Mouse (Mus musculus) cerebellum, adult 18-20 months (tissue): Measurements from ENCODE around the gene Mcat.
"Not testable (repeated sequence)": the region's sequence is repeated elsewhere in the genome, so short reads cannot be mapped to it uniquely, and the experiment has no call there.

Source experiments
- DNase-seq, 2 experiments: peaks; one replicate each; pipeline ENCODE4 v3.0.0; 2021

The Mcat gene

GRCm38 (mm10) chr15:83534960-83535889 is 28.4 kb downstream of the Mcat start:
- no peak for DNase-seq

- no peak for DNase-seq
Measured at GRCm38 (mm10) chr15:83532606-83533005, 31.0 kb downstream of the Mcat start.

DNA sequence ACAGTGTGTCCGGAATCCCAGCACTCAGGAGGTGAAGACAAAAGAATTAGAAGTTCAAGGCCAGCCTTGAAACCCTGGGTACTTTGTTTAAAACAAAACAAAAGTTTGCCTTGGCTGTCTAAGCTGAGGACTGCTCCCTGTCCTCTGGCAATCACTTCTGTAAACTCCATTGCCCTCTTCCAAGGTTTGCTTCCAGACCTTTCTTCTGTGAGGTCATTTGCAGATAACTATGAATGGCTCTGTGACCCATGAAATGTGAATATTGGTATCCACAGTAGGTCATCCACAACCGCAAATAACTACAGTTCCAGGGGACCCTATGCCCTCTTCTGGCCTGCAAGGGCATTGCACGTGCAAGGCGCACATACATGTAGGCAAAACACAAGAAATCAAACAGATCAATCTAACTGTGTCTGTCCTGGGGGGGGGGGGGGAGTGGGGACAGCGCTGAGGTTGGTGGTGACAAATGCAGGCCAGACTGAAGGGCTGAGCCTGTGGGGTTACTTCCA is 31.6 kb downstream of the Mcat start:
- DNase-seq = no peak

- no peak for DNase-seq
Measured at GRCm38 (mm10) chr15:83530688-83531087, 32.9 kb downstream of the Mcat start.

- no peak for DNase-seq
Measured at GRCm38 (mm10) chr15:83530233-83530632, 33.4 kb downstream of the Mcat start.

DNA sequence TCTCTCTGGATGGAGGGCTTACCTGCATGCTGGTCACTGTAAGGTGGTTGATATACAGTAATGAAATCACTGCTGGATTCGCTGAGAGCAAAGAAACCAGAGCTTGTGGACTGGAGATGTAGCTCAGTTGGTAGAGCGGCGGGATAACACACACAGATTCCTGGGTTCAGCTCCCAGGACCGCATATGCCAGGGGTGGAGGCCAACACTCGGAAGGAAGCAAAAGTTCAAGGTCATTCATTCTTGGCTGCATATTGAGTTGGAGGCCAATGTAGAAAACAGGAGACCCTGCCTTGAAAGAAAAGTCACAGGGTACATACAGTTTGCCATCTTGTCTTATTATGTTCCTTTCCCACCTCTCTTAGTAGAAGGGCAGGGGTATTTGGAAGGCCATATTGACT is 33.8 kb downstream of the Mcat start:
- no peak for DNase-seq

- no peak for DNase-seq
Measured at GRCm38 (mm10) chr15:83528892-83529291, 34.7 kb downstream of the Mcat start.

GRCm38 (mm10) chr15:83527747-83528146 is 35.8 kb downstream of the Mcat start:
- DNase-seq = no peak

GRCm38 (mm10) chr15:83527092-83527437 is 36.5 kb downstream of the Mcat start:
- DNase-seq = no peak

DNA sequence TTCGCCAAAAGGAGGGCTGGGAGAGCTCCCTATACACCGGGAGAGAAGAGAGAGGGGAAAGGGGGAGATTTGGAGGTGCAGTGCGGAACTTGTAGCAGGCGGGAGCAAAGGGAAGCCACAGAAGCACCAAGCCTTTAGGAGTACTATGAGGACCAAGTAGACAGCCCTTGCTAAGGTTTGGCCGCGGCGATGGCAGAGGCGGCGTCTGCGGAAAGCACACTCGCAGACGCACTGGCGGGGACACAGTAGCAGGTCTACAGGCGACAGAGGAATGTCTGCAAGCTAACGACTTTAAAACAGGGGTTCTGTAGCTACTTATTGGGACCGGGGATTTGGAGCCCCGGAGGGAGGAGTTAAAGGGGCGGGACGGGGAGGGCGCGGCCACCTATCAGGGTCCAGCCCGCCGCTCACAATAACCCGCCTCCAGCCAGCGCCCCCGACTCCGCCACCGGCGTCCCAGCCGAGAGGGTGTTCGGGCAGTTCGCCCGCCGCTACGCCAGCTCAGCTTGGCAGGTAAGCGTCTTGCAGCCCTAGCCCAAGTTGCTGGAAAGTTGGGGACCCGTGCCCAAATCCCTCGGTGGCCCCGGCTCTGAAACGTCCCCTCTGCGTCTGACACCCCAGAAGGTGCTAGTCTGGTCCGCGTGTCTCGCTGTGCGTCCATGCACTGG is 37.0 kb downstream of the Mcat start, which contains the start of gene Bik:
Gene Bik (plus strand): TSS at position 439 of the 668 bp plus-strand sequence.
- DNase-seq = no peak

DNA sequence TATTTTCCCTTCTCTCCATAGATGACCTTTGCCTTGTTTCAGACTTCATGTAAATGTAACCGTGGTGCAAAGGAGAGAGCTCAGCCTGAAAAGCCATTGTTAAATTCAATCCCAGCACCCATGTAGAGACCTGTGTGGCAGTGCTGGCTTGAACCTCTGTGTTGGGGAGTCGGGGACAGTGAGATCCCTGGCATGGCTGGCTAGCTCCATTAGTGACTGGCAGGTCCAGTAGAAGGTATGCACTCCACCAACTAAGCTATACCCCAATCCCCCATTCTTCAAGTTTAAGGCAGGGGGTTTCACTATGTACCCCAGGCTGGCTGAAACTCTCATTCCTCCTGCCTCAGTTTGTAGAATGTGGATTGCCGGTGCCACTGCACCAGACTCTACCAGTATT is 39.3 kb downstream of the Mcat start:
- DNase-seq = no peak

DNA sequence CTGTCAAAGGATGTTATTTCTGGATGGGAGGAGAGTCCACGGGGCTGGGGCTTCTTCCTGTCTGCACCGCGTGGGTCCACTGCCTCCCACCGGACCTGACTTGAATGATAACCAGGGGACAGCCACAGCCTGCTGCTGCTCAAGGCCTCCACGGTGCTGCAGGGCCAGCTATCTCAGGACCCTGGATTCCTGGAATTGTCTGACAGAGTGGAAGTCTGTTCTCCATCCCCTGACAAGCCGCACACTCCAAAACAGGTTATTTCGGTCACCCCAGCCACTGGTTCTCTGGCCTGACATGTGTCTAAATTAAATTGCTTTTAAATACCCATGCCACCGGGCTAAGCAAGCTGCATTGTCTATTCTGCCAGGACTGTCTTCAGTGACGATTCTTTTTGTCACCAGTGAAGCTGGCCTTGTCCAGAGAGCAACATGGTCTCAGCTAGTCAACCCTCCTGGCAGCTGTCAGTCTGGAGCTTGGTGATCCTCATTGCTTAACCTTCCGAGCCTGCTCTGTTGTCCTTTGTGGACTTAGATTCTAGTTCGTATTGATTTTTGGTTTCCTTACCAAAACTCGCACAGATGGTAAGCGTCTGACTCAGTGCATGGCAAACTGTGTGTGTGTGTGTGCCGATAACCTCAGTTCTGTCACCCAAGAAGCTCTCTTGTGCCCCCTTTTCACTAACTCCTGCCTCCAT is 39.8 kb downstream of the Mcat start:
- DNase-seq = no peak

- DNase-seq = no peak
Measured at GRCm38 (mm10) chr15:83523196-83523595, 40.4 kb downstream of the Mcat start.

DNA sequence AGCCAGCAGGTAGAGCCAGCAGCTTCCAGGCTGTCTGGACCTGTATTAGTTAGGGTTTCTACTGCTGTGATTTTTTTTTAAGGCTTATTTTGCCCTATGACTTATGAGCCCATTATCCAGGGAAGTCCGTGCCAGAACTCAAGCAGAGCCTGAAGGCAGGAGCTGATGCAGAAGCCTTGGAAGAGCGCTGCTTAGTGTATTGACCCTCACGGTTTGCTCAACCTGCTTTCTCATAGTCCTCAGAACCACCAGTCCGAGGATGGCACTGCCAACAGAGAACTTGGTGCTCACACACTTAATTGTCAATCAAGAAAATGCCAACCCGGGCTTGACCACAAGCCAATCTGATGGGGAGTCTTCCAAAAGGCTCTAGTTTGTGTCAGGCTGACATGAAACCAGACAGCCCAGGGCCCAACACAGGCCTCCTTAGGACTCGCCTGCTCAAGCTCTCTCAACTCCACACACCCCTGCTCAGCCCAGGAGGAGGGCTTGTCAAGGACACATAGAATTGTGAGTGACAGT is 42.7 kb downstream of the Mcat start:
- DNase-seq = no peak

DNA sequence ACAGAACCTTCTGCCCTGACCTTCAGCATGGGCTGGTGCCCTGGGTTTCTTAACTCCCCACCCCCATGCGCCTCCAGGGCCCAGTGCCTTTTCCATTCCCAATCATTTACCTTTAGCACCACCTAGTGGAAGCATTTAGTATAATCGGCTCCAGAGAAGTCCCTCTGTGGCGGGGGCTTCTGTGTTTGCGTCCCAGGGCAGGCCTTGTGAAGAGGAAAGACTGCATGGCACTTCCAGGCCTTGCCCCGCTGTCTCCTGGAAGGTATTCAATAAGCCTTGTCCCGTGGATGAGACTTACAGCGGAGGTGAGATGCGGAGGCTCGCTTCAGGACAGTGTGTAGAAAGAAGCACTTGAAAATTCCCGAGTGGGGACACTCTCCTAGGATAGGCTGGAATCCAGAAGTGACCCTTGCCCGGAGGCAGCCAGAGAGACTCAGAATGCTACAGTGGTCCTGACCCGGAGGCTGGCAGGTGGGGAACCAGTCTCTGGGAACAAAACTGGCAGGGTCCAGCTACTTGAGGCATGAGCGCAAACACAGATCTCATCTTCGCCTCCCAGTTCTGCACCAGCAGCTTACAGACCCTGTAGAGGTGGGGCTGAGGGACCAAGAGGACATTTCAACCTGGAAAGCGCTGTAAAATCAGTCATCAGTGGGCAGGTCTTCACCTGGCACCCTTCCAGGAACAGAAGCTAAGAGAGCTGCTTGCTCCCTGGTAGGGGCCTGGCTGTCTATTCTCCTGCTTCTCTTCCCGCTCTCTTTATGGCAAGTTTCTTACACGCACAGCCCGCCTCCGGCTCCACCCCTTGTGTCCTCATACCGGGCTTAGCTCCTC is 45.2 kb downstream of the Mcat start:
- peak; percentile 50 to 64 for DNase-seq

- no peak for DNase-seq
Measured at GRCm38 (mm10) chr15:83515018-83515417, 48.6 kb downstream of the Mcat start.

DNA sequence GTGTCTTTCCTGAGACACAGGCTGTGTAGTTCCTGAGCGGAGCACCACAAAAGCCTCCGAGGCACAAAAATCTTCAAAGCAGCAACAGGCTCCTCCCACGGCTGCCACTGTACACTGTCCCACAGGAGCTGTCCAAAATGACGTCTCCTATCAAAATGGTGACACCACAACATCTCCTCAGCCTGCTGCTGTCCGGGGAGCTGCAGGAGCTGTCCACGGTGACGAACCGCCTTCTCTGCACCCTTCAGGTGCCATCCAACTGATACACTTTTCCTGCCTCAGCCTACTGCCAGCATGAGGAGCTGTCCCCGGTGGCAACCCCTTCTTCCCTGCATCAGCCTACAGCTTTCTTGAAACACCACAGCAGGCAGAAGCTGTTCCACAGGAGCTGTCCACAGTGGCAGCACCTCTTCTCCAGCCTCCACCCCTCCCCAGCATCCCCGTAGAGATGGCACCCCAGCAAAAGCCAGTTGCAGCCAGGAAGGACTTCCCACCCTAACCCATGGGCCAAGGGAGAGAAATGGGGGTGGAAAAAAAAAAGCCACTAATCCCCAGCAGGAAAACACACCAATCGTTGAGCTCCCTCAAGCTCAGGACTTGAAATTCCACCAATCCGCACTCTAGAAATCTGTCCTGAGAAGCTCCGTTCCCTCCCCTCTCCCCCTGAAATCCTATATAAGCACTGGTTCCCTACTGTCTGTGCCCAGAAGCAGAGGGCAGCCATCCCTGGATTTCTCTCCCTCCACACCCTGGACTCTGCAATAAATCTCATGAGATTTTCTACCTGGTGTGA is 50.9 kb downstream of the Mcat start:
- no peak for DNase-seq

DNA sequence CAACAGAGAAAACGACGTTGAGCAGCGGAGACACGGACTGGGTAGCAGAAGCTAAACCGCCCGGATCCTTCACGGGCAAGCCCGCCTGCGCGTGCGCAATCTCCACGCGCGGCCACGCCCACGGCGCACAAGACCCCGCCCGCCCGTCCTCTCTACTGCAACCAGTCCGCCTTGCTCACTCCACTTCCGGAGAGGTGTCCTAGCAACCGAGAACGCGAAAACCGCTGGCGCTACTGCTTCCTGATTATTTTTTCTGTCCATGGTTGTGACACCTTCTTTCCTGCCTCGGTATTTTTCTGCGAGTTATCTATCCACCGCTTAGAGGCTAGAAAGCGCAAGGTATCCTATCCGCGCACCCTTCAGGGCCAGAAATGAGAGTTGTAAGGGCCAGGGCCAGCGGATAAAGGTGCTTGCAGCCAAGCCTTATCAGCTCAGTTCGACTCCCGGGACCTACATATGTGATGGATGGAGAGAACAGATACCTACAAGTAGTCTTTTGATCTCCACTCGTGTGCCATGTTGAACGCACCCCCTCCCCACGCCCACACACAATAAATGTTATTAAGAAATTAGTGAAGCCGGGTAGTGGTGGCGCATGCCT is 52.7 kb downstream of the Mcat start, which contains the start of gene Ttll1:
Gene Ttll1 (minus strand): TSS at position 89 of the 601 bp plus-strand sequence.
- peak; percentile 91 to 94 for DNase-seq

- DNase-seq = no peak
Measured at GRCm38 (mm10) chr15:83509950-83510804, 53.4 kb downstream of the Mcat start.

- DNase-seq = not testable (repeated sequence)
Measured at GRCm38 (mm10) chr15:83501483-83501882, 62.1 kb downstream of the Mcat start.
